Mouse (Mus musculus): ENCODE measurements around the gene Otop1.
A peak's percentile ranks its signal among the peaks of the same experiment; 100 is the strongest.

Otop1 gene

GRCm38 (mm10) chr5:38275771-38276170, at the start of gene Otop1:
TSS of gene Otop1 (plus strand) at chr5:38275972.
- DNase-seq (ENCODE audit: low spot score) = no peak

GRCm38 (mm10) chr5:38235422-38235821, 40.4 kb upstream of the Otop1 start:
- peak; percentile 69 for DNase-seq (ENCODE audit: low spot score)

GRCm38 (mm10) chr5:38236627-38237026, 39.1 kb upstream of the Otop1 start:
- DNase-seq (ENCODE audit: low spot score) = no peak

DNA sequence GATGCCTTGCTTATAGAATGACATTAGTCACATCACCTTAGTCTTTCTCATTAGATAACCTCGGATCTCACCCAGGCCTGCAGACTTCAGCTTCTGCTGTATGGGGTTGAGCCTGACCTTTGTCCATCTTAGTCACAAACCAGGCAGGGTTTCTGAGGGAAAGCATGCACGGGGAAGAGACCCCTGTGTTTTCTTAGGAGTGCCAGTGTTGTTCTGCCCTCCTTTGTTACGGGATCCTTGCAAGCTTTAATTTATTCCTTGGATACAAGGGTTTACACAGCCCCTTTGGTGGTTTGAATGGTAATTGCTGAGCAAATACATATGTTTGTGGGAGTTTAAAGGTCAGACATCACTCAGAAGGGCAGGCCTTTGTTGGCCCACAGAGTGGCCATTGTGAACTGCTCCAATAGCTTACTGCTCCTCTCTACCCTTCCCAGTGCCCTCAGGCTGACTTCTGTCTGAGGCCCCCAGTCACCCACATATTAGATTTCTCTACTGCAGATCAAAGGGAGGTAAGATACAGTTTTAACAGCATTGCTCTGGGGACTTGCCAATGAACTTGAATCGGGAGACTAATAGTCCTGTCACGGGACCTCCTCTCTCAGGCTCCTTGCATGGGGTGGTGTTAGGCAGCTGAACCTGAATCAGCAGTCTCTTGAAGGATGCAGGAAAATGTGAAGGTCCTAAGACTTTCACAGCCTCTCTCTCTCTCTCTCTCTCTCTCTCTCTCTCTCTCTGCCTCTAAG, 34.9 kb upstream of the Otop1 start:
- peak; percentile 71 for DNase-seq (ENCODE audit: low spot score)

- no peak for DNase-seq (ENCODE audit: low spot score)
Observed at GRCm38 (mm10) chr5:38241473-38241834, 34.3 kb upstream of the Otop1 start.

DNA sequence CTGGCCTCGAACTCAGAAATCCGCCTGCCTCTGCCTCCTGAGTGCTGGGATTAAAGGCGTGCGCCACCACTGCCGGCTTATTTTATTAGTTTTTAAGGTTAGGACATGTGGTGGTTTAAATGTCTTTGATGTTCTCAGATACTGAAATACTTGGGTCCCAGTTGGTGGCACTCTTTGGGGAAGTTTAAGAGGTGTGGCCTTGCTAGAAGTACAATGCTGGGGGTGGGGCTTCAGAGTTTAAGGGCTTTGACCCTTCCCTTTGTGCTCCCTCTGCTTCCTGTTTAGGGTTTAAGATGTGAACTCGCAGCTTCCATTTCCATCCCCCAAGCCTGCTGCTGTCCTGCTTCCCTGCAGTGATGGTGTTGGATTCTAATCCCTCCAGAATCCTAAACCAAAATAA, 33.8 kb upstream of the Otop1 start:
- no peak for DNase-seq (ENCODE audit: low spot score)

DNA sequence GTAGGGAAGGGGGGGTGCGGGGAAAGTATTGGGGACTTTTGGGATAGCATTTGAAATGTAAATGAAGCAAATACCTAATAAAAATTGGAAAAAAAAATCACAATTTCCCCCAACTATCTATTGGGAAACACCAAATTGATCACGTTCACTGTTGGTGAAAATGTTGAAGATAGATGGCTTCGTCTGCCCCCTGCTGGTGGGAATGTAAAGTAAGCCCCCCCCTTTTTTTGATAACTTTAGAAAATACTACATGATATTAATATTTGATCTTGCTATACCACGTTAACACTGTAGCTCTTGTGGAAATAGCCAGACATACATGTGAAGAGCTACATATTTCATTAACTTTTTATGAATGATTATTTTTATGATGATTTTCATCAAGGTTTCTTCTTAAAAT, 20.6 kb upstream of the Otop1 start:
- DNase-seq (ENCODE audit: low spot score) = no peak

DNA sequence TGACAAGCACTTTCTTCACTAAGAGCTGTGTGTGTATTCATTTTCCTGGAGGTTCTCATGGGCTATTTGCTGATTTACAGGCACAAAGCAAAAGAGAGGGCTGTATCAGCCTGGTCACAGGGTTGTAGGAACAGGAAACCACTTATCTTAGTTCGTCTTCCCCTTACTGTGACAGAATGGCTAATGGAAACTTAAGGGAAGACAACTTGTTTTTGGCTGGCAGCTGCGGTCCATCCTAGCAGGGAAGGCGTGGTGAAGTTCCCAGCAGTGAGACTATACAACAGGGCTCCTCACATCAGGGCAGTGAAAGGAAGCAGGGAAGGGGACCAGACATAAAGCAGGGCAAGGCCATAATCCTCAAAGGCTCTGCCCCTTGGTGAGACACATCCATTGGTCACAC, 20.1 kb upstream of the Otop1 start:
- DNase-seq (ENCODE audit: low spot score) = no peak

DNA sequence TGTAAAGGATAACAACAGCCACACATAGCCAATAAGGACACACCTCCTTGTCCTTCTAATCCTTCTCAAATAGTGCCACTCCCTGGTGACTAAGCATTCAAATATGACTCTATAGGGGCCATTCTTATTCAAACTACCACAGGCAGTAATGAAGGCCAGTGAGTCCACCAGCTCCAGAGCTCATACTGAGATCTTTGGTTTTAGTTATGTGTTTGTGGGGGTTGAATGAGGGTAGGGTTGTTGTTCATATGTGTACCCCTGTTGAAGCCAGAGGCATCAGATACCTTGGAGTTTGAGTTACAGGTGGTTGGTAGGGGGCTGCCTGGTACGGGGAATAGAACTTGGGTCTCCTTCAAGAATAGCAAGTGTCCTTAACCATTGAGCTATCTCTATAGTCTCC, 19.2 kb upstream of the Otop1 start:
- no peak for DNase-seq (ENCODE audit: low spot score)

DNA sequence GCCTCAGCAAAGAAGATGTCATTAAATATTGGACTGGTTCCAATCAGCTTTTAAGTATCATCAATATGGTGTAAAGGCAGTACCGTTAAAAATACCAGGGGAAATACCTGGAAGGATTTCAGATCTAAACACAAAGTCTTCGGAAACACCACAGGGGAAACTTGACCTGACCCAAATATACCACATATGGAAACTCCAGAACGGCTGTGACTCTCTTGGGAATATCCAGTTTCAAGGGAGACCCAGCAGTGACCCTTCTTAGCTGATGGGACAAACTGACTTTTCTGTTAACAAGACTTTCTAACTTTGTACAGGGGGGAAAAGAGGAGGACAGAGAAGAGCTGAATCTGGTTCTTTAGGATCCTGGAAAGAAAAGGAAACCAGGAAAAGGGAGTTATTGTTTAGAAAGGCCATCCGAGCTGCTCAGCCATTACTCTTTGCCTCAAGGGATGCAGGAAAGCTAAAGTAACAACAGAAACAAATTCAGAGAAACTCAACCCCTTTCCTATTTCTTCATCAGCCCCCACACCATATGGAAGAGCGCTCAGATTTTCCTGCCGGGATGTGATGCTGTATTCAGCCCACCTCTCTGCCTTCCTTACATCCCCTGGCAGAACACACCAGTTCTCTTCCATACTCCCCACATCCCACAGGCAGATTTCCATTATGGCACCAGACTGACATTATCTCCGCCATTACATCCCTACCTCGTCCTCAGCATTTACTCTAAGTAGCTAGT, 17.6 kb upstream of the Otop1 start:
- no peak for DNase-seq (ENCODE audit: low spot score)

- DNase-seq (ENCODE audit: low spot score) = no peak
Observed at GRCm38 (mm10) chr5:38258773-38259146, 17.0 kb upstream of the Otop1 start.

GRCm38 (mm10) chr5:38259455-38260106, 16.2 kb upstream of the Otop1 start:
- DNase-seq (ENCODE audit: low spot score) = no peak

DNA sequence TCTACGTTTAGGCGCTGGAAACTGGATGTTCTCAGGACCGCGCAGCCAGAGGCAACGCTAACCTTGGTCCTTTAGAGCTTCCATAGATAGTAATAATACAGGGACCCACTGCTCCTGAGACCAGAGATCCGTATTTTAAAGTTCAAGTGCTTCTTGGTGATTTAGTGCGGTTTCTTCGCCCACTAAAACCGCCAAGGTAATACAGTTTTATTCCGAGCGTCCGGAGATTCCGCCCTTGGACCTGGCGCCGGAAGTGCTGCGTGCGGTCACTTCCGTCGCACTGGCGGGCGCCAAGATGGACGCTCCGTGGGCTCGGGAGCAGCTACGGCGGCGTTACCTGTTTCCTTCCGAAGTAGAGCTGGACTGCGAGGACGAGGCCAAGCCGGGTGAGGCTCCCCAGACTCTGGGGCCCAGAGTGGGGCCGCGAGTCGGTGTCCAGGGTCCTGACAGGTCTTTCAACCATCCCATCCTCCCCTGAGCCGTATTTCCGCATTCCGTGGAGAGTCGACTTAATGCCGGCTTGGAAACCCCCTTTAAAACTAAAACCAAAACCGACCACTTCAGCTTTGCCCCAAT, 15.6 kb upstream of the Otop1 start, which contains the start of gene Tmem128:
Tmem128 (plus strand) TSS at position 79 of the 576 bp plus-strand sequence.
- DNase-seq (ENCODE audit: low spot score) = peak; percentile 78

DNA sequence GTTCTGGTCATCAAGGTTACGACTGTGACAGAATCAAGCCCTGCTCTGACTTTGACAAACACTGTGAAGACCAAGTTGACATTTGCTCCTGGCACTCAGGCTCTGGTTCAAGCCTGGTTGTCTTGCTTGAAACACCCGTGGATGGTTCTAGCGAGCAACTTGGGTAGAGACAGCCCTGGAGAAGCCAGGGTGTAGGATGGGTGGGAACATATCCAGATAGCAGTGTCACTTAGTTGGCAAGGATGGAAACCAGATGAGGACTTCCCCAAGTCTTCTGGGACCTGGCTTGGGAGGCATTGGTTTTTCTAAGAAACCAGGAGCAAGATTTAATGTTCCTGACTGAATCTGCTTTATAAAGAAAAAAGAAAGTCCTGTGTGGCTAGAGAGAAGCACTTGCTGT, 4.8 kb upstream of the Otop1 start:
- no peak for DNase-seq (ENCODE audit: low spot score)

DNA sequence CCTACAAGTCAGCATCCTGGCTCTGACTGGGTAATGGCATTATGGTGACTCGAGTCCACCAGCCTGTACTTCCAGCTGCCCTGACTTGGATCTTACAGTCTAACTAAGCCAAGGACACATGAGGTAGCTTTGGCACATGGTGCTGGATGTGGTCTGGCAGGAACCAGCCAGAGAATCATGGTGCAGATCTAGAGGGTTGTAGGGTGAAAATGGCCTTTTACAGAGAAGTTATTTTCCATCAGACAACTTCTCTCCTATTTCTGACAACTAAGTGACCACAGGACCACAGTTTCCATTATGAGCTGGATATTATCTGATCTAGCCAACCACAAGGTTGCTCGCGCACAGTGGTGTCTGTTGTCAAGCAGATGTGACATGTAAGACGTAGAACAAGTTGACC, 1.9 kb upstream of the Otop1 start:
- no peak for DNase-seq (ENCODE audit: low spot score)

DNA sequence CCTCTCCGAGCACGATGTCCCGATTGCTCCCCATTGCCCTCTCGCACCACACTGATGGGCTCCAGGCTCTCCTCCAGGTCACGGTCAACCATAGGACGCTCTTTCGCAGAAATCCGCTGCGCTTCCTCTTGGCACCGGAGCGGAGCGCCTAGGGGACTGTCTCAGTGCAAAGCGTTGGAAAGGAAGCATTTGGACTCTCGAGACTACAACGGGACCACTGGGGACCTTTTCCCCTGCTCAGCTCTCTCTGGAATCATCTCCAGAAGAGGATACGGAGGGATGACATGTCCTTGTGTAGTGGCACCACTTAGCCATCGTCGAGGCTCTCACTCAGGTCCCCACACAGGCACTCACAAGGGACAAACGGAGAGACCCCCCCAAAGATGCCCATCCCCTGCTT, 679 bp downstream of the Otop1 start:
- DNase-seq (ENCODE audit: low spot score) = peak; percentile 21

DNA sequence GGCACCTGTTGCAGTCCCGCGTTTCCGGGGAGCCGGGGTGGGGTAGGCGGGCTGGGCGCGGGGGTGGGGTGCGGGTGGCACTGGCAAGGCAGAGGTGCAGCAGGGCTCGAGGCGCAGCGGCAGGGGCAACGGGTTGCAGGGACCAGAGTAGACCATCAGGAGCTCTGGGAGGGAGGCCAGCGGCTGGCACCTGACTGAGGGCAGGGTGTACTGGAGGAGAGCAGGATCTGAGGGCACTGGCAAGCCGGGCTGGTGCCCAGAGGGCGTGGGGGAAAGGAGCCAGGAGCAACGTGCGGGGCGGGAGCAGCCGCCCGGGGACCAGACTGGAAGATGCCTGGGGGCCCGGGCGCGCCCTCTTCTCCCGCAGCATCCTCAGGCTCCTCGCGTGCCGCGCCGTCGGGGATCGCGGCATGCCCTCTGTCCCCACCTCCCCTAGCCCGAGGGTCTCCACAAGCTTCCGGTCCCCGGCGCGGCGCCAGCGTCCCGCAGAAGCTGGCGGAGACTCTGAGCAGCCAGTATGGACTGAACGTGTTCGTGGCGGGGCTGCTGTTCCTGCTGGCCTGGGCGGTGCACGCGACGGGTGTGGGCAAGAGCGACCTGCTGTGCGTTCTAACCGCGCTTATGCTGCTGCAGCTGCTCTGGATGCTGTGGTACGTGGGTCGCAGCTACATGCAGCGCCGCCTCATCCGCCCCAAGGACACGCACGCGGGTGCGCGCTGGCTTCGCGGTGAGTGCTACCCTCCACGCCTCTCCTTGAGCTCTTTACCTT, 1.5 kb downstream of the Otop1 start:
- peak; percentile 27 for DNase-seq (ENCODE audit: low spot score)

DNA sequence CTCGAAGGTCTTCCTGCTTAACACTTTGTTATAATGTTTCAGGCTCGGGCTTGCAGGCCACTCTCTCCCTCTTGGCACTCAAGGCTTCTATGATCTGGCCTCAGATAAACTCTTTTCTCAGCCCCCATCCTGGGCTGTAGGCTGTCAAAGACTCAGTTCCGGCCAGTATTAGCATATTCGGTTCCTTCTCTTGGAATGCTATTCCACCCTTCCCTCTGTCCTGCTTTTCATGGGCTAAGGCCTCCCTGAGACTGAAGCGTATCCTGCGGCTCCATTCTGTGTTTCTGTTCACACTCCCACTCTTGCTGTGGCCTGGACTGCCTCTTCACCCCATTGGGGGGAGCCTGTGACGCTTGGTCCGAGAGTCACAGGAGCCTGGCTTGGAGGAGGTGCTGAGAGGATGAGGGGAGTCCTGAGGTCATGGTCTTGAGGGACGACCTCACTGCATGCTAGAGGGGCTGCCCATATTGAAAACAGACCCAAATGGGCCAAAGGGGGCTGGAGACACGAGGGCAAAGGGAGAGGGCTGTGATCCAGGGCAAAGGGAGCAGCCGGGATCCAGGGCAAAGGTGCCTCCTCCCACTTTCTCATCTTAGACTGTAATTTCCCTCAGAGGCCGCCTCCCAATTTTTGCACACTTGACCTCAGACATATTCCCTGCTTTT, 2.3 kb downstream of the Otop1 start:
- DNase-seq (ENCODE audit: low spot score) = no peak

GRCm38 (mm10) chr5:38280075-38280474, 4.3 kb downstream of the Otop1 start:
- DNase-seq (ENCODE audit: low spot score) = no peak

DNA sequence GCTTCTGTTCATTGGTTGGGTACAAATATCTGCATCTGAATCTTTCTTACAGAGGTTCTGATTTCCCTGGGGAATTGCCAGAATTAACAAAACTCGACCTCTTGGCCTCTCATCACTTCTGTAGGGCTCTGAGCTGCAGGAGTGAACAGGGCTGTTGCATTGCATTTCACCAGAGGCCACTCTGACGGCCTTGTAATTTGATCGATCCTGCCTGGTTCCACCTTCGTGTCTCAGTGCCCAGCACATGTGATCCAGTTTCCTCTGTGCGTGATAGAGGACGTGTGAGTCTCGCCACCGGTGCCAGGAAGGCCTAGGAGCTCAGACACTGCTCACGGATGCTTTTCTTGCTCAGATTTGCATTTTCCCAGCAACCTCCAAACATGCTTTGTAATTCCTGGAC, 10.0 kb downstream of the Otop1 start:
- peak; percentile 29 for DNase-seq (ENCODE audit: low spot score)

DNA sequence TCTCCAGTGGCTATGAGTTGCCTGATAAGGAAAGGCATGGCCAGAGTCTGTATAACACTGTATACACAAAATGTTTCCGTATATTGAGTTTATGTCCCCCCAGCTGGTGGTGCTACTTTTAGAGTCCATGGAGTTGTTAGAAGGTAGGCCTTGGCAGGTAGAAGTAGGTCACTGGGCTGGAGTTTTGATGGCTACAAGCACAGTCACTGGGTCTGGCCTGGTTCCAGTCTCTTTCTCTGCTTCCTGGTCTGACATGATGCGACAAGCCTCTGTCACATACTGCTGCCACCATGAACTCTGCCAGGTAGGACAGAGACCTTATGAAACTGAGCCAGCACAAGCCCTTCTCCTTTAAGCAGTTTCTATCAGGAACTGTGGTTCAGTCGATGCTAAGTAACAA, 12.7 kb downstream of the Otop1 start:
- no peak for DNase-seq (ENCODE audit: low spot score)

Measured in embryo, embryonic 10 days (tissue).